Mouse (Mus musculus) brain, embryonic 14.5 days (tissue): ENCODE data around the gene Atxn3.

ENCODE experiments used
- CTCF ChIP-seq: fragments of 200-500 bp; IDR thresholded peaks from 2 replicates; pipeline ENCODE4 v1.5.1; 2012; ENCODE audit warnings: inconsistent platforms, mild to moderate bottlenecking, moderate library complexity, borderline replicate concordance; ENCODE audit not compliant: insufficient read depth, insufficient read length; ENCODE audit errors: extremely low read depth
- POLR2A ChIP-seq: fragments of 200-500 bp; IDR thresholded peaks from 2 replicates; pipeline ENCODE4 v1.6.1; 2012; ENCODE audit warnings: mild to moderate bottlenecking, inconsistent platforms, borderline replicate concordance; ENCODE audit not compliant: poor library complexity, insufficient read depth, insufficient read length, severe bottlenecking; ENCODE audit errors: extremely low read depth

DNA sequence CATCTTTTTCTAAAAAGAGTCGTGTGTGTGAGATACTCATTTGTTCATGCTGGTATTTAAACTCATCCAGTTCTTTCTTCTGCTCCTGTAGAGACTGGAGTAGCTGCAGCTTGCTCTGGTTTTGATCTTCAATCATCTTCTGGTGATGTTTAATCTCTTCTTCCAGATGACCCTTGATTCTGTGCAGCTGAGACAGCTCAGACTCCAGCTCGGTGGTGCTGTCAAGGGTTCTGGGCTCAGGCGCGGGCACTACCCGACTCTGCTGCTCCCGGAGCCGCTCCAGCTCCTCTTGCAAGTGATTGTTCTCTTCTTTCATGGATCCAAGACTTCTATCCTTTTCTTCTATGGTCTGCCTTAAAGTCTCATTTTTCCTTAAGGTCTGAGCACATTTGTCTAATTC lies 73.1 kb downstream of the Atxn3 start:
- no peak for TF ChIP-seq CTCF
- TF ChIP-seq POLR2A, result no peak
